Mouse (Mus musculus) ES-Bruce4 (cell line): Measurements from ENCODE around the gene Esrrg. TPM values are rescaled to one million over a fixed set of nuclear protein-coding genes. Genes with fewer than 3 reads are reported as not detected.

ENCODE experiments used
- H3K27ac ChIP-seq: 2 replicates; pipeline ENCODE4 v1.5.1; 2012; ENCODE audit warnings: low read length, inconsistent platforms; ENCODE audit not compliant: insufficient read depth
- H3K27me3 ChIP-seq: 2 replicates; pipeline ENCODE4 v1.6.1; 2012; ENCODE audit warnings: mild to moderate bottlenecking, low read length, inconsistent platforms; ENCODE audit not compliant: control insufficient read depth, poor library complexity, insufficient read depth, severe bottlenecking
- H3K36me3 ChIP-seq: 2 replicates; pipeline ENCODE4 v1.6.1; 2012; ENCODE audit warnings: inconsistent platforms, mild to moderate bottlenecking, low read length, moderate library complexity; ENCODE audit not compliant: control insufficient read depth, poor library complexity, insufficient read depth, severe bottlenecking
- H3K4me1 ChIP-seq: one replicate; pipeline ENCODE4 v1.8.1; 2011; ENCODE audit warnings: low read length; ENCODE audit not compliant: control insufficient read depth, insufficient read depth
- H3K4me3 ChIP-seq: 2 replicates; pipeline ENCODE4 v1.5.1; 2011; ENCODE audit warnings: low read depth, mild to moderate bottlenecking, low read length
- H3K9ac ChIP-seq: 2 replicates; pipeline ENCODE4 v1.6.1; 2012; ENCODE audit warnings: low read depth, mild to moderate bottlenecking, inconsistent platforms; ENCODE audit not compliant: poor library complexity, severe bottlenecking
- H3K9me3 ChIP-seq: replicated peaks from 2 replicates; pipeline ENCODE4 v1.6.1; 2012; ENCODE audit warnings: mild to moderate bottlenecking, low read length, inconsistent platforms; ENCODE audit not compliant: control insufficient read depth, poor library complexity, insufficient read depth, severe bottlenecking
- CTCF ChIP-seq: IDR thresholded peaks from one replicate; pipeline ENCODE4 v1.8.1; 2011; ENCODE audit warnings: low read depth, low read length
- EP300 ChIP-seq: IDR thresholded peaks from 2 replicates; pipeline ENCODE4 v1.6.1; 2011; ENCODE audit warnings: low read depth, low read length; ENCODE audit not compliant: insufficient read depth
- POLR2A ChIP-seq: IDR thresholded peaks from one replicate; pipeline ENCODE4 v1.8.1; 2011; ENCODE audit warnings: low read length; ENCODE audit not compliant: insufficient read depth
- polyA plus RNA-seq: library from polyadenylated mRNA; stranded (reverse); fragments of >200 nt; gene quantifications from 2 replicates; pipeline ENCODE4 v1.2.4, GENCODE M21; 2011; ENCODE audit warnings: low read depth; ENCODE audit not compliant: missing spikeins, insufficient read depth, insufficient read length

Gene Esrrg
- polyA plus RNA-seq: 0.12 TPM in 1 of 2 replicates, not detected in the other

- Histone ChIP-seq H3K9ac (no peak within 1 kb of the TSS), H3K27me3 (peaks cover 12% of the 10 kb centered on the region; the same call in 1 of the 2 replicates), H3K27ac (no peak within 1 kb of the TSS), H3K9me3 (no peaks in the 10 kb centered on the region), H3K4me1 (no peaks in the 10 kb centered on the region), H3K4me3 (peak within 1 kb of the TSS; percentile 63), H3K36me3 (no peaks in the 10 kb centered on the region)
- TF ChIP-seq POLR2A (no peak), EP300 (no peak), CTCF (no peak)
These were observed at the start of gene Esrrg for GRCm38 (mm10) chr1:187608261-187608921. TSS of gene Esrrg (plus strand) at chr1:187608791.

- TF ChIP-seq POLR2A (no peak), EP300 (no peak), CTCF (no peak)
- H3K9ac ChIP-seq: no peak overlapping the region
- no peaks in the 10 kb centered on the region for H3K4me1 ChIP-seq
- H3K27me3 ChIP-seq: no peaks in the 10 kb centered on the region
- no peaks in the 10 kb centered on the region for H3K36me3 ChIP-seq
- no peak overlapping the region for H3K4me3 ChIP-seq
- no peaks in the 10 kb centered on the region for H3K9me3 ChIP-seq
- no peak overlapping the region for H3K27ac ChIP-seq
These were observed 24.6 kb upstream of the Esrrg start for GRCm38 (mm10) chr1:187583982-187584381.

GRCm38 (mm10) chr1:187586541-187587075 is 22.0 kb upstream of the Esrrg start:
- Histone ChIP-seq H3K27ac (no peak overlapping the region), H3K27me3 (no peaks in the 10 kb centered on the region), H3K4me3 (no peak overlapping the region), H3K9ac (no peak overlapping the region), H3K9me3 (no peaks in the 10 kb centered on the region), H3K4me1 (no peaks in the 10 kb centered on the region), H3K36me3 (no peaks in the 10 kb centered on the region)
- no peak for TF ChIP-seq POLR2A
- no peak for TF ChIP-seq CTCF
- TF ChIP-seq EP300: no peak

- no peak overlapping the region for H3K9ac ChIP-seq
- H3K27me3 ChIP-seq: peaks cover 5% of the 10 kb centered on the region; the same call in 1 of the 2 replicates
- H3K9me3 ChIP-seq: no peaks in the 10 kb centered on the region; the same call in 1 of the 2 replicates
- H3K27ac ChIP-seq: no peak overlapping the region
- no peak for TF ChIP-seq EP300
- no peak for TF ChIP-seq CTCF
- TF ChIP-seq POLR2A: no peak
- H3K4me3 ChIP-seq: no peak overlapping the region
- no peaks in the 10 kb centered on the region for H3K36me3 ChIP-seq
- H3K4me1 ChIP-seq: no peaks in the 10 kb centered on the region
These were observed 5.6 kb upstream of the Esrrg start for GRCm38 (mm10) chr1:187602942-187603341.

- peaks cover 10% of the 10 kb centered on the region; the same call in 1 of the 2 replicates for H3K27me3 ChIP-seq
- H3K27ac ChIP-seq: no peak overlapping the region
- no peak overlapping the region for H3K9ac ChIP-seq
- 0 out of 2 replicates have a peak, but pooled peaks have one; percentile 18 for TF ChIP-seq EP300
- no peak for TF ChIP-seq CTCF
- H3K9me3 ChIP-seq: no peaks in the 10 kb centered on the region; the same call in 1 of the 2 replicates
- H3K36me3 ChIP-seq: no peaks in the 10 kb centered on the region
- no peaks in the 10 kb centered on the region for H3K4me1 ChIP-seq
- H3K4me3 ChIP-seq: no peak overlapping the region
These were observed 4.5 kb upstream of the Esrrg start for GRCm38 (mm10) chr1:187604063-187604484.
